Mouse (Mus musculus): ENCODE data around the gene Lrpprc. TPM values are rescaled to one million over a fixed set of nuclear protein-coding genes. Genes with fewer than 3 reads are reported as not detected.

The Lrpprc gene
- polyA plus RNA-seq, 1 experiment from 2014 or later, result 84.9 TPM

GRCm38 (mm10) chr17:84738073-84738797 lies 52.4 kb downstream of the Lrpprc start:
- Histone ChIP-seq H3K27ac (ENCODE audit: low read depth, low read length) (no peak overlapping the region), H3K4me3 (ENCODE audit: low read depth, low read length) (no peak overlapping the region), H3K36me3 (ENCODE audit: control insufficient read depth, insufficient read depth, low read length) (peaks cover 12% of the 10 kb centered on the region), H3K4me2 (no peak overlapping the region), H3K9me3 (ENCODE audit: control insufficient read depth, low read length) (no peaks in the 10 kb centered on the region), H3K27me3 (replicated peaks; ENCODE audit: control insufficient read depth, insufficient read depth, low read length) (no peaks in the 10 kb centered on the region), H3K9ac (ENCODE audit: low read depth, low read length) (no peak overlapping the region), H3K4me1 (replicated peaks; ENCODE audit: control insufficient read depth, insufficient read depth, low read length) (no peaks in the 10 kb centered on the region)
- 88% methylated on average over 9 of the region's 9 CpGs for WGBS
- ATAC-seq (replicated peaks; ENCODE audit: low FRiP score), result no peak
- DNase-seq (ENCODE audit: low spot score), result no peak

GRCm38 (mm10) chr17:84736719-84737118 lies 53.9 kb downstream of the Lrpprc start:
- DNase-seq (ENCODE audit: low spot score) (no peak), ATAC-seq (replicated peaks; ENCODE audit: low FRiP score) (no peak)
- Histone ChIP-seq H3K27ac (ENCODE audit: low read depth, low read length) (no peak overlapping the region), H3K4me1 (replicated peaks; ENCODE audit: control insufficient read depth, insufficient read depth, low read length) (no peaks in the 10 kb centered on the region), H3K4me3 (ENCODE audit: low read depth, low read length) (no peak overlapping the region), H3K27me3 (replicated peaks; ENCODE audit: control insufficient read depth, insufficient read depth, low read length) (no peaks in the 10 kb centered on the region), H3K9ac (ENCODE audit: low read depth, low read length) (no peak overlapping the region), H3K36me3 (ENCODE audit: control insufficient read depth, insufficient read depth, low read length) (peaks cover 12% of the 10 kb centered on the region), H3K4me2 (no peak overlapping the region), H3K9me3 (ENCODE audit: control insufficient read depth, low read length) (no peaks in the 10 kb centered on the region)
- 72% methylated on average over 9 of the region's 9 CpGs for WGBS

GRCm38 (mm10) chr17:84732612-84733011 lies 58.0 kb downstream of the Lrpprc start:
- Histone ChIP-seq H3K4me1 (replicated peaks; ENCODE audit: control insufficient read depth, insufficient read depth, low read length) (peaks cover 12% of the 10 kb centered on the region), H3K9ac (ENCODE audit: low read depth, low read length) (no peak overlapping the region), H3K27ac (ENCODE audit: low read depth, low read length) (no peak overlapping the region), H3K9me3 (ENCODE audit: control insufficient read depth, low read length) (no peaks in the 10 kb centered on the region), H3K27me3 (replicated peaks; ENCODE audit: control insufficient read depth, insufficient read depth, low read length) (no peaks in the 10 kb centered on the region), H3K4me3 (ENCODE audit: low read depth, low read length) (no peak overlapping the region), H3K36me3 (ENCODE audit: control insufficient read depth, insufficient read depth, low read length) (peaks cover 8% of the 10 kb centered on the region), H3K4me2 (no peak overlapping the region)
- WGBS, result 89% methylated on average over 8 of the region's 8 CpGs
- ATAC-seq (replicated peaks; ENCODE audit: low FRiP score) (no peak), DNase-seq (ENCODE audit: low spot score) (no peak)

- Histone ChIP-seq H3K27ac (ENCODE audit: low read depth, low read length) (no peak overlapping the region), H3K36me3 (ENCODE audit: control insufficient read depth, insufficient read depth, low read length) (peaks cover 10% of the 10 kb centered on the region), H3K9me3 (ENCODE audit: control insufficient read depth, low read length) (no peaks in the 10 kb centered on the region), H3K4me3 (ENCODE audit: low read depth, low read length) (no peak overlapping the region), H3K27me3 (replicated peaks; ENCODE audit: control insufficient read depth, insufficient read depth, low read length) (no peaks in the 10 kb centered on the region), H3K4me1 (replicated peaks; ENCODE audit: control insufficient read depth, insufficient read depth, low read length) (peaks cover 12% of the 10 kb centered on the region), H3K9ac (ENCODE audit: low read depth, low read length) (no peak overlapping the region), H3K4me2 (no peak overlapping the region)
- no peak for DNase-seq (ENCODE audit: low spot score)
- ATAC-seq (replicated peaks; ENCODE audit: low FRiP score), result no peak
- 90% methylated on average over 12 of the region's 12 CpGs for WGBS
These were observed 59.2 kb downstream of the Lrpprc start for GRCm38 (mm10) chr17:84731361-84731760.

- DNase-seq (ENCODE audit: low spot score), result no peak
- no peak overlapping the region for H3K4me3 ChIP-seq (ENCODE audit: low read depth, low read length)
- no peak overlapping the region for H3K9ac ChIP-seq (ENCODE audit: low read depth, low read length)
- H3K27me3 ChIP-seq (replicated peaks; ENCODE audit: control insufficient read depth, insufficient read depth, low read length), result no peaks in the 10 kb centered on the region
- peak; percentile 51 for ATAC-seq (replicated peaks; ENCODE audit: low FRiP score)
- WGBS, result 69% methylated on average over 5 of the region's 5 CpGs
- peak overlapping the region; percentile 33; the same call in 1 of the 2 replicates for H3K4me2 ChIP-seq
- peak overlapping the region; percentile 64 for H3K27ac ChIP-seq (ENCODE audit: low read depth, low read length)
- peaks cover 12% of the 10 kb centered on the region for H3K4me1 ChIP-seq (replicated peaks; ENCODE audit: control insufficient read depth, insufficient read depth, low read length)
- H3K36me3 ChIP-seq (ENCODE audit: control insufficient read depth, insufficient read depth, low read length), result peaks cover 18% of the 10 kb centered on the region
- H3K9me3 ChIP-seq (ENCODE audit: control insufficient read depth, low read length), result no peaks in the 10 kb centered on the region
These were observed 61.4 kb downstream of the Lrpprc start for GRCm38 (mm10) chr17:84729140-84729539.

GRCm38 (mm10) chr17:84728201-84728911 lies 62.2 kb downstream of the Lrpprc start:
- Histone ChIP-seq H3K4me3 (ENCODE audit: low read depth, low read length) (no peak overlapping the region), H3K27ac (ENCODE audit: low read depth, low read length) (peak overlapping the region; percentile 70), H3K4me2 (peak overlapping the region; percentile 35), H3K9ac (ENCODE audit: low read depth, low read length) (no peak overlapping the region; the same call in 1 of the 2 replicates), H3K9me3 (ENCODE audit: control insufficient read depth, low read length) (no peaks in the 10 kb centered on the region), H3K36me3 (ENCODE audit: control insufficient read depth, insufficient read depth, low read length) (peaks cover 22% of the 10 kb centered on the region), H3K4me1 (replicated peaks; ENCODE audit: control insufficient read depth, insufficient read depth, low read length) (peaks cover 12% of the 10 kb centered on the region), H3K27me3 (replicated peaks; ENCODE audit: control insufficient read depth, insufficient read depth, low read length) (no peaks in the 10 kb centered on the region)
- ATAC-seq (replicated peaks; ENCODE audit: low FRiP score) (peak; percentile 98), DNase-seq (ENCODE audit: low spot score) (no peak)
- WGBS, result 64% methylated on average over 1 of the region's 1 CpGs

- DNase-seq (ENCODE audit: low spot score), result no peak
- Histone ChIP-seq H3K36me3 (ENCODE audit: control insufficient read depth, insufficient read depth, low read length) (peaks cover 34% of the 10 kb centered on the region), H3K27ac (ENCODE audit: low read depth, low read length) (no peak overlapping the region), H3K4me1 (replicated peaks; ENCODE audit: control insufficient read depth, insufficient read depth, low read length) (peaks cover 12% of the 10 kb centered on the region), H3K27me3 (replicated peaks; ENCODE audit: control insufficient read depth, insufficient read depth, low read length) (no peaks in the 10 kb centered on the region), H3K9ac (ENCODE audit: low read depth, low read length) (no peak overlapping the region), H3K9me3 (ENCODE audit: control insufficient read depth, low read length) (no peaks in the 10 kb centered on the region), H3K4me3 (ENCODE audit: low read depth, low read length) (no peak overlapping the region), H3K4me2 (no peak overlapping the region)
- 93% methylated on average over 3 of the region's 3 CpGs for WGBS
- ATAC-seq (replicated peaks; ENCODE audit: low FRiP score), result no peak
These were observed 65.4 kb downstream of the Lrpprc start for GRCm38 (mm10) chr17:84725163-84725562.

GRCm38 (mm10) chr17:84724028-84724427 lies 66.6 kb downstream of the Lrpprc start:
- H3K4me3 ChIP-seq (ENCODE audit: low read depth, low read length), result no peak overlapping the region
- 89% methylated on average over 9 of the region's 9 CpGs for WGBS
- H3K27ac ChIP-seq (ENCODE audit: low read depth, low read length), result no peak overlapping the region
- no peak overlapping the region for H3K9ac ChIP-seq (ENCODE audit: low read depth, low read length)
- DNase-seq (ENCODE audit: low spot score), result no peak
- no peaks in the 10 kb centered on the region for H3K27me3 ChIP-seq (replicated peaks; ENCODE audit: control insufficient read depth, insufficient read depth, low read length)
- no peaks in the 10 kb centered on the region for H3K9me3 ChIP-seq (ENCODE audit: control insufficient read depth, low read length)
- peaks cover 34% of the 10 kb centered on the region for H3K36me3 ChIP-seq (ENCODE audit: control insufficient read depth, insufficient read depth, low read length)
- peaks cover 6% of the 10 kb centered on the region for H3K4me1 ChIP-seq (replicated peaks; ENCODE audit: control insufficient read depth, insufficient read depth, low read length)
- ATAC-seq (replicated peaks; ENCODE audit: low FRiP score), result no peak
- H3K4me2 ChIP-seq, result no peak overlapping the region

All from liver, embryonic 11.5 days (tissue).